Mouse (Mus musculus) cerebellum, adult 11 months (tissue): ENCODE measurements at regions not wholly inside any gene's neighbourhood (a gene's known extent, or its start where the extent isn't known, plus 50 kb on each side); places are given as distances from the start of the nearest gene placed in this dataset.

Experiments used
- DNase-seq: peaks from one replicate; pipeline ENCODE4 v3.0.0; 2022

DNA sequence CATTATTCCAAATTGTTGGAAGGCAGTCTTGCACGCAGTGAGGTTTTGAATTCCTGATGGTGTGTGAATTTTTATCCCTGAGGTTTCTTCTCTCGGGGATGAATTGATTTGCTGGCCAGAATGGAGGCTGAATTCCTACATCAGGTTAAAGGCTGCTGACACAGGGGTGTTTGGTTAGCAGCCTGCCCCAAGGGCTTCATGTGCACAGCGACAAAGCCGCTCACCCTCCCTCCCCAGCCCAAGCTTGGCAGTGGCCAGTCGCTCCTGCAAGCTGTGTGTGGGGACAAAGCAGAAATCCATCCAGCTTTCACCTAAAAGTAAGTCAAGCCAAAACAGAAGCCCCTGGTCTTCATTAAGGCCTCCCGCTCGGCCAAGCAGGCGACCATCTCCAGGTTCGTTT, 151.4 kb upstream of the Eomes start:
- DNase-seq, result no peak

DNA sequence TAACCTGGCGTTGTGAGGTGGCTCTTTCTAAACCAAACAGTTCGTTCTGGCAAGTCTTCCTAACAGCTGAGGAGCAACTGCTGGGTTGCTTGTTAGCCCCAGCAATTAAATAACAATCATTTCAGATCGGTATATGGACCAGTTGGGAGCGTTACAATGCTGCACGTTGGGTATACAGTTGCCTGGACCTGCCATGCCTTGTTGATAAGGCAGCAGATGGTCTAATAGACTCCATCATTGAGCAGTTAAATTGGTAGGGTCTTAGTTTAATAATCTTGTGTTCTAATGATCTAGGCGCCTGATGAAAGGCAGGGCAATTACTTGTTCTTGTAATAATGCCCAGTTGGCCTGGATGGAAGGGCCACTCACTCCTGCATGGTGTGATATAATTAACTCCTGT, 150.1 kb upstream of the Eomes start:
- no peak for DNase-seq

DNA sequence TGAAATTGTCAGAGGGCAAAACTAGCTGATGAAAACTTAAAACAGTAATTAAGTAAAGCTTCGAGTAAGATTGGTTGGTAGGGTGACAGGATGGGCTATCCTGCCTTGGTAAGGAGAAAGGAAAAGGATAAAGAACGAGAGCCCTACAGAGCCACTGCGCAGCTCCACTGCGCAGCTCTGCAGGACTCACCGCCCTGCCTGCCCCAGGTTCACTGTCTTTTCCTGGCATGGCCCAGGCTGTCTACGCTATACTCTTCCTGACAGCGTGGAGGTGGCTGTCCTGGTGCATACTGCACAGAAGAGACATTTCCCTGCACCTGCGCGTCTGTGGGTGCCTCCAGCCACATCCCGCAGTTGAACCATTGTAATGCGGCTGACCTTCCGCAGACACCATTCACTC, 136.6 kb upstream of the Eomes start:
- DNase-seq, result peak; percentile 4

DNA sequence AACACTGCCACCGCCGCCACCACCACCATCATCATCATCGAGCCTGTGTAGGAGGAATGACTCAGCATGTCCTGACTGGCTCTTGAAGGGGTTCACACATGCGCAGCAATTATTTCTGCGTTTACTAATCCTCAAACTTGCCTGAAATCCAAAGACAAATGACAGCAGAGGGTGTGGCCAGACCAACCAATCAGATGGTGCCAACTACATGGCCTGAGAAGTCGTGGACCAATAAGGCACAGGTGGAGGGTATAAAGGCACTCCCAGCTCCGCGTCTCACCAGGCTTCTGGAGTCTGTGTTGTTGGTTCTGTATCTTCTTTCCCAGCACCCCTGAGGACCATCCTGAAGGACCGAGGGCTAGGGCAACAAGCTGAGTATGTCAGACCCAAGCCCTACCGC, 123.1 kb upstream of the Eomes start:
- DNase-seq, result no peak

DNA sequence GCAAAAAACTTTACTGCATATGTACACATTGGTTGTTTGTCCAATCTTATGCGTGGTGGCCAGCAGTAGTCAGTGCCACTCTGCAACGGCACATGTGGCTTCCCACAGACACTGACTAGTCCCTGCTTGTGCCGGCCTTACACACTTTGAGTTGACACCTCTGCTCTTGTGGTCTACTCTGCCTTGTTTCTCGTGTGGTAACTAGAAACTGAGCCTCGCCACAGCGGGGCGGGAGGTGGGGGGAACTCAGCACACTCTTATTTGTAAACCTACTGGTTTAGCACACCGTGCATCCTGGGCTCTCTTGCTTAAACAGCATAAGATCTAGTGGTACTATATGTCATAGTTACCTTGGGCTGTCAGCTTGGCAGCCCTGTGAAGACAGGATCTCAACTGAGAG, 120.6 kb upstream of the Eomes start:
- no peak for DNase-seq

DNA sequence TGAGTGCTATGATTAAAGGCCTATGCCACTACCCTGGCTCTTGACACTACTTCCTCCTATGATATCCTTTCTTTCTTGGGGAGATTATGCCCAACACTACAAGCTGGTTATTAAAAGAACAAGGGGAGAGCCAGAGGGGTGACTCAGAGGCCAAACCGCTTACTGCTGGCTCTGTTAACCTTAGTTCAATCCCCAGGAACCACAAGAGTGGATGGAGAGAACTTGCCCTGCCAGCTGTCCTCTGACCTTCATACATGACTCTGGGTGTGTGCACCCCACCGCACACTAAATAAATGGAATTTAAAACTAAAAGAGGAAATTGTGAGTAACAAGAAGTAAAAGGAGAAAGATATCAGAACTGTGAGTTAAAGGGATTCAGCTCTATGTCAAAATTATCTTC, 114.1 kb upstream of the Eomes start:
- DNase-seq, result no peak

DNA sequence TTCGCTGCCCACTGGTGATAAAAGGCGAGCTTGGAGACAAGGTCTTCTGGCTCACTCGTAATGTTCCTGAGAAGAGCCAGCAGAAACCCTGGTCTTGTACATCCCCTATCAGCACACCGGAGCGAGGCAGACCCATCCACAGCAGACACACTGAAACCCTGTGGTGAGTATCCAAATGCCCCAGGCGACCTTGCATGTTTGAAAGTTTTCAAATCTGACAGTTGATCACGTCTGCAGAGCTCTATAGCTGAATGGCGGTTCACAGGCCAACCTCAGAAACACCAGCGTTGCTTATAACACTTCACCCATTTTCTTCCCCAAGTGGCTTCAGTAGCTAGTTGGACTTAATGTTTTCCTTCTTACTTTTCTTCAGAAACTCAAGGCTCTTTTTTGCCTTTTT, 112.6 kb upstream of the Eomes start:
- no peak for DNase-seq

DNA sequence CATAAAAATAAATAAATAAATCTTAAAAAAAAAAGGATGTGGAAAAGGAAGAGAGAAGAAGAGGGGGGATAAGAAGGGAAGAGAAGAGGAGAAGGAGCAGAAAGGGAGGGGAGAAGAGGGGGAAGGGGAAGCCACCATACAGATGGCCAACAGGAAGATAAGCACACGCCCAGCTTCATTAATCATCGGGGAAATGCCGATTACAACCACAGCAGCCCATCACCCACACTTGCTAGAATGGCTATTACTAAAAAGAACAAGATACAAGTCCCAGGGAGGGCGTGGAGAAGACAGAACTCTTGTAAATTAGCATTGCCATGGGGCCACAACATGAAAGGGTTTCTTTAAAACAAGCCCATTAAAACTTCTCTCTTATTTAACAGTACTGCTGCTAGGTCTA, 110.7 kb upstream of the Eomes start:
- no peak for DNase-seq

DNA sequence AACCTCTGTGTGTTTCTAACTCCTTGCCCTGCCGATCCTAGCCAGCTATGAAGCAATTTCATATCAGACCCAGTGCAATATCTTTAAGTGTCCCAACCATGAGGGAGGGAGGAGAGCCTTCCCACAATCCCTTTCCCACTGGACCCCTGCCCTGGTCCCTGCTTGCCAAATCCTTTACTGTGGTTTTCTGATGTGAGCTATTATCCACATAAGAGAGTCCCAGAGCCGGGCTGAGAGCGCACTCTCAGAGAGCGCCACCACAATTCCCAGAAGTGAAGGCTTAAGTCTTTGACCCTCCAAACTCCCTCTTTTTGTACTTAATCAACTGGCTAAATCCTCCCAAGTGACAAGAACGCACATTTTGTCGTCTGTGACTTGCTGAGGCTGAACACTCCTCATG, 107.4 kb upstream of the Eomes start:
- DNase-seq, result no peak

DNA sequence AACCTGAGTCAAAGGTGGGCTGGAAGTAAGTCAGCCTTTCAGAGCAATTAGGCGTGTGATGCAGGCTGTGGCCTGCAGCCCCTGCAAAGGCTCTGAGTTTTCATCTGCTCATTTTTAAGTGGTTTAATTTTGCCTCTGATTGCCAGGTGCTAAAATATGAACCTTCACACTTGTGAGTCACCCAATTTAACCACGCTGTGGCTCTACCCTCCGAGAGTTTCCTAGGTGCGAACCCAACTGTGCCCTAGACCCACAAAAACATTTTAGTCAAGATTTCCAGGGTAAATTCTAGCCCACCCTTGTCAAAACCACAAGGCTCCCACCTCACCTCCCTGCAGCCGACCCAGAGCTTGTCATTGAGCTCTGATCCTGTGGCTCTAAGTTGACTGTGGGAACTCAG, 103.3 kb upstream of the Eomes start:
- DNase-seq, result no peak

DNA sequence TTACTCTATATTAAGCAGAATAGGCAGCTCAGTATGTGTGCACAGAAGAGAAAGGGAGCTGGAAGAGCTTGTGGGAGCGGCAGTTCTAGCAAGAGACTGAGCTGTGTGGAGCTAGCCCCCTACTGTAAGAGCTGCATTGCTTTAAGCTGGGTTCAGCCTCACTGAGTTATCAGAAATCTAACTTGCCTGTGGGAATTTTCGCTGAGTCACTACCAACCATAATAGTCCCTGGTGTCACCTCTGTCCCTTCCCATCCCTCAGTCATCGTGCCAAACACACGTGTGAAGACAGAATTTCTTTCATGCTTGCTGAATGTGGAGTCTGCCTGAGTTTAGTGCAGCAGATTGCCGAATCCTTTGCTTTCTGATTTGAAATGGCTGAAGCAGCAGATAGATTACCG, 99.0 kb upstream of the Eomes start:
- DNase-seq, result no peak

DNA sequence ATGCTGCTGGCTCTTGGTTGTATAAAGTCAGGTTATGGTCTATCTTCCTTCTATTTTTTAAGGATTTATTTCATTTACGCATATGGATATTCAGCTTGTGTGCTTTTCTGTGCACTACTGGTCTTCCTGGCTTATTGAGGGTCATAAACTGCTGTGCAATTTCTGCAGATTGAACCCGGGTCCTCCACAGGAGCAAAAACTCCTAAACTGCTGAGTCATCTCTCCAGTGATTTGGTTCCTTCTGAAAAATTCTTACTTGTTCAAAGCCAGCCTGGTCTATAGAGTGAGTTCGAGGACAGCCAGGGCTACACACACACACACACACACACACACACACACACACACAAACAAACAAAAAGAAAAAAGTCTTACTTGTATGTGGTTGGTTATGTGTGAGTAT, 95.5 kb upstream of the Eomes start:
- no peak for DNase-seq

DNA sequence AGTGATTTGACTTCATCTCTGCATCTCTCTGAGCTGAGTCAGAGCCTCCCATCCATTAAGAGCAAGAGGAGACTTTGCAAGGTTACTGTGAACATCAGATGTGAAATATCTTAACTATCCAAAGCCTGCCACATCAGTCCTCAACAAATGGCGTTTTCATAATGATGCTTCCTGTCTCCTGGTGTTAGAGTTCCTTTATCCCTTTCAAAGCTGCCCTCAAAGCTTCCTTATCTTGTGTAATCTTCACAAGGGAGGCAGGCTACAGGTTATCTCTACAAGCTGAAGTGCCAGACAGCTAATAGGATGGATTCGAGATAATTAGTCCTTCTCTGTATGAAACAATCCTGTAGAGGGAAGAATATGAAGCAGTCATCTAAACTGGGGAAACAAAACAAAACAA, 93.4 kb upstream of the Eomes start:
- DNase-seq, result no peak

DNA sequence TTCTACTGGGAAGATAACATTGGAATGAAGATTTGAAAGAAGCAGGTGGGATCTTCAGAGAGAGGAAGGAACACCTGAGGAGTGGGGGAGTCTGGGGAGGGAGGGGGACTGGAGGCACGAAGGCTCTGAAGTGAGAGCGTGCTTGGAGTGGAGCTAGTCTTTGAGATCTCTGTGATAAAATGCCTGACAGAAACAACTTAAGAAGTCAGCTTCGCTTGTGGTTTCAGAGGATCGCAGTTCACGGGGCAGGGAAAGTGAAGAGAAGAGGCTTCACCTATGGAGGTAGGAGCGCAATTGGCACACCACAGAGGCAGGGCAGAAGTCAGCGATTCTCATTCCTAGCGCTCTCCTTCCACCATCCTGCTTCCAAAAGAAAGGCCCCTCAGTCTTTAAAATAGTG, 90.4 kb upstream of the Eomes start:
- DNase-seq, result no peak

DNA sequence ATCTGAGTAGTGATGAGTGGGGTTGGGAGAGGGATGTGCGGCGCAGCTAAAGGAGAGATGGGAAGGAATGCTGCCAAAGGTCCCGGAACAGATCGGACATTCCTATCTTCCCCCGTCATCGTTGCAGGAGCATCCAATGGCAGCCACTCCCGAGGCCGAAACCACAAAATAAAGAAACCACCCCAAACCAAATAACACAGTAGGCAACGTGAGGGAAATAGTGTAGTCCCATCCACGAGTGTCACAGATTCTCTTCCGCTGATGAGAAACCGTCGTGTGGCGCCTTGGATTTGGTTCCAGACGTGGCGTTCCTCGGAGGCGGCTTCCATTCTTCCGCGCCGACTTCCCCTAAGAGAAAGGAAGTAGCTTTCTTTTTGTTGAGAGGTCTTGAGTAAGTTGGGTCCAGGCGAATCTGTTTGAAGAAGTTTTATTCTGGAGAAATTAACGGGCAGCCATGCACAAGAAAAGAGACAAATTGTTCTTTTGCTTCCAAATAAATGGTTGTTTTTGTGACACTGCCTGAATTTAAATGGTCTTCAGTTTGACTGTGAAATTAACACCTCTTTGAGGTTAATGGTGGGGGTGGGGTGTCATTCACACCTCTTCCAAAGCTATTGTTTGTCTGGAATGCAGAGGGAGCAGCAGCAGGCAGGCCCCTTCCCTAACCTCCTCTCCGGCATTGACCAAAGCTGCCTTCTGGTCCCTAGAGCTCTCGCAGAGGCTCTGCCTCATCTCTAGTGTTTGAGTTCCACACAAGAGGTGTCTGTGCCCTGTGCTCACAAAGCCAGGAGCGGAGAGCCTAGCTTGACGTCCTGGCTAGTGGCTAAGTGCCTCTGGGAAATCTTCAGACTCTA, 88.3 kb upstream of the Eomes start:
- DNase-seq, result no peak

DNA sequence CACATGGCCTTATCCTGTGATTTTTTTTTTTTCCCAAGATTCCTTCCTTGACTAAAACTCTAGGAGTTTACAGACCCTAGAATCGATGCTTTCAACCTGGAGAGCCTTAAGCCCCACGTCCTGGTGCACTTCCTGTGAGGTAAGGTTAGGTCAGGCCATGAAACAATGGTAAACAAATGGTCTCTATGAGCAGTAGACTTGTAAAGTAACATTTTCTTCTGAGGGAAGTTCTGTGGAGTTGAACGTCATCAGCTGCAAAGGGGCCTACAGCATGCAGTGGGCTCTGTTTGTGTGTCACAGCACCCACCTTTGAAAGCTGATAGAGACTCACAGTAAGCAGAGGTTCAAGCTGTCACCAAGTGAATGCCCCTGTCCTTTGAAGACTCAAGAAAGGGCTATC, 87.3 kb upstream of the Eomes start:
- no peak for DNase-seq

DNA sequence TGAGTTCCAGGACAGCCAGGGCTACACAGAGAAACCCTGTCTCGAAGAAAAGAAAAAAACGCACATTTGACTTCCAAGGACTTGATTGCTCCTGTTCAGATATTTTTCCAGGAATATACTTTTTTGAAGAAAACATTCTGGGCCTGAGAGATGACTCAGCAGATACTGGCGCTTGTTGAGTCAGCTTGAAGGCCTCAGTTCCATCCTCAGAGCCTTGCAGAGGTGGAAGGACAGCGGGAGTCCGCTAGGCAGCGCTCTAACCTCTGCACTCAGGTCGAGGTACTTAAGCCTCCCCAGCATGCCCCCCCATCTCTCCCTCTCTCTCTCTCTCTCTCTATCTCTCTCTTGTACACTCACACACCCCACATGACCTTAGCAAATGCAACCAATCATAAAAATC, 86.3 kb upstream of the Eomes start:
- DNase-seq, result no peak

DNA sequence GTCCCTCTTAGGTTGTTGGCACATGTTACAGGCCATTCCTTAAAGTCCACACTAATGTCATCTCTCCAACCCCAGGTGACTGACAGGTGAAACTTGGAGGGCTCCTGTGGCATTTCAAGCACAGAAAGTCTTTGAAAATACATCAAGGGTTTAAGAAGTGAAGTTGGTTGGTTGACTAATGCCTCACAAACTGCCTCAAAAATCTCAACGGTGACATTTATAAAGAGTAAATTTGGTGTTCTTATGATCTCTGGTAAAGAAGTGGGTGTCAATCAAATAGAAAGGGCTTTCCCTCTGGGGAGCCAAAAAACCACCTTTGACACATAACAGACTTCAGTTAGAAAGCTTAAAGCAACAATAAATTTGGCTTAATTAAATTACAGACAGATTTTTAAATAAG, 85.2 kb upstream of the Eomes start:
- no peak for DNase-seq

DNA sequence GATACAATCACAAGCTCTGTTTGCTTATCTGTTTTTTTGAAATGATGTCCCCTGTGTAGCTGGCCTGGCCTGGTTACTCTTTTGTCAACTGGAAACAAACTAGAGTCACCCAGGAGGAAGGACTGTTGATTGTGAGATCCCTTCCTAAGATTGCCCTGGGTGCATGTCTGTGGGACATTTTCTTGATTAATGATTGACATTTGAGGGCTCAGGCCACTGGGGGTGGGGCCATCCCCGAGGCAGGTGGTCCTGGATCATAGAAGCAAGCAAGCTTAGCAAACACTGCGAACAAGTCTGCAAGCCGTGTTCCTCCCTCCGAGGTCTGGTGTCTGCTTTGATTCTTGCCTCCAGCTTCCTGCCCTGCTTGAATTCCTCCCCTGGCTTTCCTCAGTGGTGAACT, 84.4 kb upstream of the Eomes start:
- no peak for DNase-seq

DNA sequence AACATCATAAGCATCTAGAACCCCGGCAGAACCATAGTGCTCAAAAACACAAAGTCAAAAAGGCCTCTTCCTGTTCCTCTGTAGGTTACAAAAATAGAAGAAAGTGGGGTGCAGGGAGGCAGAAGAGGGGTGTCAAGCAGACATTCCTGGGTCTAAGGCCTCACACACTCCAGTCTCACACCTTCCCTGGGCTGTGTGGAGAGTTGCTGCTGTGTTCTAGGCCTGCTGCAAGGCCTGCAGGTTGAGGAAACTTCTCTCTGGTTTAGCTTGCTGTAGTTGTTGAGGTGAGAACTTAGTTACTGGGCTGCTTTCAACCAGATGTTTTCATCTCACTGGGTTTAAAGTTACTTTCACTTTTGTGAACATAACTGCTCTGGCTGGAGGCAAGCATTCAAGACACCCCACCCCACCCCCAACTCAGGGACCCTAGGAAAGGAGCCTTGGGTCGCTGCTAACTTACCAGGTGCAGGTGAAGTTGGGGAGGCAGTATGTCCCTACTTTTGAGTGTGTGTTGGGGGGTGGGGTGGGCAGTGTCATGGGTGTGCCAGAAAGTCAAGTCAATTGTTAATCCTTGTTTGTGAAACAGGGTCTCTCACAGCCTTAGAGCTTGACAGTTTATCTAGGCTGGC, 81.5 kb upstream of the Eomes start:
- no peak for DNase-seq

DNA sequence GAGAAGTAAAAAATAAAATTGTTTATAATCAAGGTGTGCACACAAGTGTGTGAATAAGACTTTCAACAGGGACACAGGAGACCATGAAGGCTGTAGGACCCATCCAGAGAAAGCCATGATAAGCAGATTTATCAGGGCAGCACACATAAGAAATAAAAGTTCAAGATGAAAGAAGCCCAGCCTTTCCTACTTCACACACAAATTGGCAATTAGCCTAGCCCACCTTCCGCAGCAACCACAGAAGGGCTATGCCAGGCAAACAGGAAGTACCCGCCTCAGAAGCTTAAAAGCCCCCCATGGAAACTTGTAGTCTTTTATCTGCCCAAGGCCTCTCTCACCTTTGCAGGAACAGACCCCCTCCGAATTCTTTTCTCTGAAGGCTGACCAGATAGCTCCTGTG, 77.5 kb upstream of the Eomes start:
- DNase-seq, result no peak

DNA sequence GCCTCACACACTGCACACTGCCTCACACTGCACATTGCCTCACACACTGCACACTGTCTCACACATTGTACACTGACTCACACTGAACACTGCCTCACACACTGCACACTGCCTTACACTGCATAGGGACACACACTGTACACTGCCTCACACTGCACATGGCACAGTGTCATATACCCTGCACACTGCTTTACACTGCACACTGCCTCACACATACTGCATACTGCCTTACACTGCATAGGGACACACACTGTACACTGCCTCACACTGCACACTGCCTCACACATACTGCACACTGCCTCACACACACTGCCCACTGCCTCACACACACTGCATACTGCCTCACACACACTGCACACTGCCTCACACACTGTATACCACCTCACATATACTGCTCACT, 76.8 kb upstream of the Eomes start:
- DNase-seq, result no peak

DNA sequence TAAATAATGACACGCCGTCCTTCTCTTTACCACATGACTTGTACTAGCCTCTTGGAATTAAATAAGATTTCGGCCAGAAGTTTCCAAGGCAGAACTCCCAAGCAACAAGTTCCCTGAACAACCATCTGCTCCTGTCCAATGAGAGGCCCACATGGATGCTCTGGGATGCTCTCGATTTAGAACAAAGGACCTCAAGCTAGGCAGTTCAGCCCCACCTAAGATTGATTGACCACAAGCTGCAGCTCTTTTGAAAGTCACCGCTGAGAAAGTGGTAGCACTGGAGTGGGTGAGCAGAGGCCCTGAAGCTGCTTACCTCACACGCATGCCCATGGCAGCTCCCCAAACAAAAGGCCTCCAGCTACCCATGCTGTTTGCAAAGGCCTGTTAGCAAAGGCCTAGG, 73.1 kb upstream of the Eomes start:
- DNase-seq, result no peak

DNA sequence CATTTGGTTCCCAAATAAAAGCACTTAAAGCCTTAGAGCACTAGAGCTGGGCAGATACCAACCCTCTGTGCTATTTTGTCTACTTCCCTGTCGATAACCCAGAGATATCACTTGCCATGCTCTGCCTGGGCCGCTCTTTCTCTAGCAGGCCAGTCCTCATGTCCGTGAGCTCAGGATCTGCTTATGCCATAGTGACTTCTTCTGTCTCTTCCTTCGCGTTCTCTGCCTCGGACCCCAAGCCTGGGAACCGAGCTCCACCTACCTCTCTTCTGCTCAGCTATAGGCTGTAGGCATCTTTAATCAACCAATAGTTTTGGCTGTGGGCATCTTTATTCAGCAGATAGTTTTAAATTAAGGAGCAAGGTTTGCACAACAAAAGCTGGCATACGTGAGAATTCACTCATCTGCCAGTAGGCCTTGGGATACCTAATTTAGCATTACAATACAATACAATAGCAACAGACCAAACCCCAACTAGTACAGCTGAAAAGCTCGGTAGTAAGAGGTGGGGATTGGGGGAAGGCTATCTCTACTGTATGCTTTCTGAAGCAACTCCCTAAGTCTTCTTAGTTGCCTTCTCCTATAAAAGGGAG, 72.0 kb upstream of the Eomes start:
- no peak for DNase-seq

DNA sequence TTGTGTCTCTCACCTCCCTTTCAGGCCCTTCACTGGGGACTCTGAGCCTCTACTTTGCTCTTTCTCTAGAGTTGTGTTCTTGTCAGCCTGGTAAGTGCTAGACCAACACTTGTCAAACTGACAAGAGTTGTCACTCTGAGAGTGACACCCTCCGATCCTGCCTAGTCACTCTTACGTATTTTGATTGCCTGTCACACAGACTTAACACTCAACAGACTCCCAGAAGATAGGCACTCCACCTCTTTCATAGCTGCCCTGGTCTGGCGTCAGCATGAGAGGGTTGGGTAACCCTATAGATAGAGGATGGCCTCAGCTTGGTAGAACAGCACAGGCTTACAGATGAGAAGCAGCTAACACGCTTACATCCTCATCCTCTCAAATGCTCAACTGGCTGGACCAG, 62.0 kb upstream of the Eomes start:
- no peak for DNase-seq
